Mouse (Mus musculus) kidney, postnatal 4 days (tissue): ENCODE data around the gene Helz.
"Not testable (repeated sequence)": the region's sequence is repeated elsewhere in the genome, so short reads cannot be mapped to it uniquely, and the experiment has no call there.

Source experiments
- DNase-seq, 2 experiments: peaks; one replicate each; pipeline ENCODE4 v3.0.0; 2021; ENCODE audit warnings: mixed read lengths in 2 of 2

Helz gene

GRCm38 (mm10) chr11:107547351-107548203 lies at the start of gene Helz:
TSS of gene Helz (plus strand) at chr11:107547930.
- DNase-seq: peak; percentile 83 to 89

GRCm38 (mm10) chr11:107502801-107503200 lies 44.9 kb upstream of the Helz start:
- no peak for DNase-seq

- not testable (repeated sequence) for DNase-seq
These were observed 43.4 kb upstream of the Helz start for GRCm38 (mm10) chr11:107504364-107504763.

GRCm38 (mm10) chr11:107506260-107506659 lies 41.5 kb upstream of the Helz start:
- peak; percentile 39 to 53 for DNase-seq

GRCm38 (mm10) chr11:107509631-107510338 lies 37.9 kb upstream of the Helz start:
- peak in 1 of 2 experiments; percentile 35 for DNase-seq

- peak; percentile 49 to 66 for DNase-seq
These were observed 37.1 kb upstream of the Helz start for GRCm38 (mm10) chr11:107510362-107511269.

GRCm38 (mm10) chr11:107511954-107512353 lies 35.8 kb upstream of the Helz start:
- DNase-seq: peak; percentile 81 to 84

GRCm38 (mm10) chr11:107513047-107513446 lies 34.7 kb upstream of the Helz start:
- peak in 1 of 2 experiments; percentile 16 for DNase-seq

- DNase-seq: no peak
These were observed 31.3 kb upstream of the Helz start for GRCm38 (mm10) chr11:107516387-107516786.

GRCm38 (mm10) chr11:107518645-107519429 lies 28.9 kb upstream of the Helz start:
- DNase-seq: no peak

GRCm38 (mm10) chr11:107521153-107521552 lies 26.6 kb upstream of the Helz start:
- no peak for DNase-seq

GRCm38 (mm10) chr11:107524966-107525365 lies 22.8 kb upstream of the Helz start:
- no peak for DNase-seq

- no peak for DNase-seq
These were observed 20.1 kb upstream of the Helz start for GRCm38 (mm10) chr11:107527632-107528031.

- peak; percentile 58 to 74 for DNase-seq
These were observed 18.4 kb upstream of the Helz start for GRCm38 (mm10) chr11:107529320-107529719.

- no peak for DNase-seq
These were observed 16.3 kb upstream of the Helz start for GRCm38 (mm10) chr11:107531445-107531844.

GRCm38 (mm10) chr11:107532271-107532670 lies 15.5 kb upstream of the Helz start:
- no peak for DNase-seq

- no peak for DNase-seq
These were observed 8.7 kb upstream of the Helz start for GRCm38 (mm10) chr11:107538994-107539393.

GRCm38 (mm10) chr11:107540339-107540738 lies 7.4 kb upstream of the Helz start:
- DNase-seq: no peak

GRCm38 (mm10) chr11:107545747-107546476 lies 1.8 kb upstream of the Helz start:
- DNase-seq: peak; percentile 36 to 59

- peak; percentile 77 to 83 for DNase-seq
These were observed 946 bp upstream of the Helz start for GRCm38 (mm10) chr11:107546667-107547301.
